Mouse (Mus musculus) heart, embryonic 10.5 days (tissue): Measurements from ENCODE around the gene Galnt7. TPM values are rescaled to one million over a fixed set of nuclear protein-coding genes. Genes with fewer than 3 reads are reported as not detected.

Experiments used
- DNase-seq: peaks from one replicate; pipeline ENCODE4 v3.0.0-alpha.2; 2017; ENCODE audit warnings: low spot score
- H3K27ac ChIP-seq: fragments of 300-500 bp; sonication (generic); 2 replicates; pipeline ENCODE4 v1.5.1; 2016; ENCODE audit warnings: mild to moderate bottlenecking
- H3K27me3 ChIP-seq: fragments of 300-500 bp; sonication (generic); 2 replicates; pipeline ENCODE4 v1.6.1; 2016; ENCODE audit warnings: mild to moderate bottlenecking; ENCODE audit not compliant: poor library complexity, insufficient read depth, severe bottlenecking
- H3K36me3 ChIP-seq: fragments of 300-500 bp; sonication (generic); 2 replicates; pipeline ENCODE4 v1.6.1; 2016; ENCODE audit warnings: mild to moderate bottlenecking, moderate library complexity
- H3K4me1 ChIP-seq: fragments of 300-500 bp; sonication (generic); 2 replicates; pipeline ENCODE4 v1.6.1; 2016; ENCODE audit warnings: mild to moderate bottlenecking
- H3K4me3 ChIP-seq: fragments of 300-500 bp; sonication (generic); 2 replicates; pipeline ENCODE4 v1.5.1; 2016; ENCODE audit warnings: mild to moderate bottlenecking, moderate library complexity
- H3K9me3 ChIP-seq: fragments of 300-500 bp; sonication (generic); 2 replicates; pipeline ENCODE4 v1.6.1; 2016; ENCODE audit warnings: mild to moderate bottlenecking, moderate library complexity
- WGBS: fragments of 180-500 bp; shearing (Covaris S2); methylation state at CpG from one replicate; pipeline ENCODE4 v1.1.7; 2016; 5-methylcytosine and 5-hydroxymethylcytosine counted together
- polyA plus RNA-seq: library from polyadenylated mRNA; unstranded; fragments of >200 nt; fragmentation: Nextera tagmentation; extraction: Ambion mirVana; gene quantifications from 2 replicates; pipeline ENCODE4 v1.2.1, GENCODE M21; 2016

Gene Galnt7
- polyA plus RNA-seq, 1 experiment from 2014 or later, result 16.1 TPM

DNA sequence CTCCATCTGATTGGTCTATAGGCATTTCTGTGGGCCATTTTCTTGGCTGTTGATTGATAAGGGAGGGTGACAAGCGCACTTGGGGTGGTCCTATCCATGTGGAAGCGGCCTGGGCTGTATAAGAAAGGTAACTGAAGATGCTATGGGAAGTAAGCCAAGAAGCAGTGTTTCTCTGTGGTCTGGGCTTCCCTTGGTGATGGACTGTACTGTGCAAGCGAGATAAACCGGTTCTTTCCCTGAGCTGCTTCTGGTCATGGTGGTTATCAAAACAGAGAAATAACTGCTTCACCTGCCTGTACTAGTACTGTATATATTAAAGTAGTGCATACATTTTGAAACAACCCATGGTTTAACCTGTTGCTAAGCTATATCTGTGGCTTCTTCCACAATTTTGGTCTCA, 161.0 kb downstream of the Galnt7 start:
- Histone ChIP-seq H3K4me3 (no peak overlapping the region), H3K27me3 (no peaks in the 10 kb centered on the region), H3K9me3 (no peaks in the 10 kb centered on the region), H3K4me1 (0 out of 2 replicates have a peak, but pooled peaks cover 9% of the 10 kb centered on the region), H3K27ac (no peak overlapping the region), H3K36me3 (peaks cover 10% of the 10 kb centered on the region; the same call in 1 of the 2 replicates)
- no peak for DNase-seq
- 92% methylated on average over 4 of the region's 4 CpGs for WGBS

DNA sequence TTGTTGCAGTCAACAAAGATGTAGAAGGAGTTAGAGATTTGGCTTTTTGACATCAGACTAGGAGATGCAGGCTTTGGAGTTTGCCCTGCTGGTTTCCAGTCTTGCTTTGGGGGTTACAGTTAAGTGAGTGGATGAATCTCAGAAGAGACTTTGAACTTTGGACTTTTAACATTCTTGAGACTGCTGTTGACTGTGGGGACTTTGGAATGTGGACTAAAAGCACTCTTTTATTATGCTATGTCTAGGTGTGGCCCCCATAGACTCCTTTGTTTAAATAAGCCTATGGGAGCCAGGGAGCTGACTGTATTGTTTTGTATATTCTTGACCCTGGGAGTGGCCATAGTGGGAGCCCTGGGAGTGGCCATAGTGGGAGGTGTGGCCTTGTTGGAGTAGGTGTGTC, 162.9 kb downstream of the Galnt7 start:
- H3K4me3 ChIP-seq, result no peak overlapping the region
- no peaks in the 10 kb centered on the region for H3K27me3 ChIP-seq
- no peak for DNase-seq
- peaks cover 16% of the 10 kb centered on the region; the same call in 1 of the 2 replicates for H3K4me1 ChIP-seq
- peaks cover 8% of the 10 kb centered on the region; the same call in 1 of the 2 replicates for H3K36me3 ChIP-seq
- no peak overlapping the region for H3K27ac ChIP-seq
- H3K9me3 ChIP-seq, result no peaks in the 10 kb centered on the region

DNA sequence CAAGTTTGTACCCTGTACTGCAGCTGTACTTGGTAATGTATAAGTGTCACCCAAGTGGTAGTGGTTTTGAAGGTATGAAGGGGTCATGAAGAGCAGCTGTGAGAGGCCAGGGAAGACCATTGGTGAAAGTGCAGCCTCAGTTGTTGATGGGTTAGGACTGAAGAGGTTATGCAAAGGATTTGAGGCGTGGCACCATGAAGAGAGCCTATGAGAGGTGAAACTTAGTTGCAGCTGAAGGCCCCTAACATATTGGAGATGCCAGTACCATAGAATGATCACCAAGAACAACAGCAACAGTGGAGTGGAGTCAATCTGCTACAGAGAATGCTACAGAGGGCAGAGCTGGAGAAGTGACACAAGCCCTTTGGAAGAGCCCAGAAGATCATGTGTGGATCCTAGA, 163.5 kb downstream of the Galnt7 start:
- H3K4me1 ChIP-seq, result peaks cover 16% of the 10 kb centered on the region; the same call in 1 of the 2 replicates
- no peak for DNase-seq
- no peak overlapping the region for H3K4me3 ChIP-seq
- peak overlapping the region; percentile 96 for H3K27ac ChIP-seq
- peaks cover 9% of the 10 kb centered on the region; the same call in 1 of the 2 replicates for H3K36me3 ChIP-seq
- 86% methylated on average over 1 of the region's 1 CpGs for WGBS
- no peaks in the 10 kb centered on the region for H3K27me3 ChIP-seq
- no peaks in the 10 kb centered on the region for H3K9me3 ChIP-seq

DNA sequence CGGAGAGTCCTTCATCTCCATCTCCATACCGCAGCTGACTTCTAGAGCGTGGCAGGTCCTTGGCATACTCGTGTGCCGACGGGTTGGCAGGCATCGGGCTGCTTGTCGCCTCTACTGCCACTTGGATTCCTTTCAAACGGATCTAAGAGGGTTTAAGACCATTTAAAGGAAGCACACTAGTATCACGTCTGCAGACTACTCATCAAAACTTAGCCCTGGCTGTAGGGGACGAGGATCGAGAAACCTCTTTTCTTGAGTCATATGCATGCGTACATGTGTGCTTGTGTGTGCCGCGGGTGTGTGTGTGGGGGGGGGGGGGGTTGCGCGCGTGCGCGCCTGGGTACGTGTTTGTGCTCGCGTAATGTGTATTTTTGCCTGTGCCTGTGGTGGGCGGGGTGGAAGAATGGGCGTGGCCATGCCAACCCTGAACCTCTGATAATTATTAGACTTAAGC, 164.5 kb downstream of the Galnt7 start:
- Histone ChIP-seq H3K9me3 (no peaks in the 10 kb centered on the region), H3K36me3 (peaks cover 13% of the 10 kb centered on the region; the same call in 1 of the 2 replicates), H3K4me1 (peaks cover 16% of the 10 kb centered on the region; the same call in 1 of the 2 replicates), H3K27ac (peak overlapping the region; percentile 96), H3K27me3 (no peaks in the 10 kb centered on the region), H3K4me3 (peak overlapping the region; percentile 92)
- under 1% methylated on average over 25 of the region's 25 CpGs for WGBS
- peak; percentile 94 for DNase-seq

DNA sequence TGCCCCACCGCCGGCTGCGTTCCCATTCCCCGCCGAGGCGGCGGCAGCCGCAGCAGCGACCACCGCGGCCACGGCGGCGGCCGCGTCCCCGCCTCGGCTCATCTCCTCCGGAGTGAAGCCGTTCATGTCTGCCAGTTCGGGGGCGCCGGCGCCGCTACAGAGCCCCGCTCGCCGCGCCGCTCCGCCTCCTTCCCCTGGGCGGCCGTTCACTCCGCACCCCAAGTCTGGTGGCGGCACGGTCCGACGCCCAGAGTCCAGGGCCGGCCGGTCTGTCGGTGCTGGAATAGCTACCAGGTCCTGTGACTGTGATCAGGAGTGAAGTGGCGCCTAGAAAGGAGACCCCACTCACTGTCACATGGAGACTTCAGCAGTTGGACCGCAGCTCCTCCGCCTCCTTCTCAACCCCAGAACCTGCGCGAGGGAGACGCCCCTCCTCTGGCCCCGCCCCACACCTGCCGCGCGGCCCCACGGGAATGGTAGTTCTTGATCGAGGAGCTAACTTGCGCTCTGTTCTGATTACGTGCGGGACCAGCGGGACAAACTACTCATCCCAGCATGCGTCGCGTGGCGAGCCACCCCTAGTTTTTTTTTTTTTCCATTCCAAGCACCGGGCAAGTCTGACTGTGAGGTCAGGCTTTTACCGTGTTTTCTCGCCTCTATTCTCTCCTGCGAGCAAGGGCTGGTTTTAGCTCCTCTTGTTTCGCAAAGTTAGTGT, 165.2 kb downstream of the Galnt7 start, which contains the start of gene Sap30:
Gene Sap30 (minus strand): TSS at position 420 of the 715 bp plus-strand sequence.
- Histone ChIP-seq H3K9me3 (no peaks in the 10 kb centered on the region), H3K27ac (peak within 1 kb of the TSS; percentile 96), H3K4me1 (peaks cover 16% of the 10 kb centered on the region; the same call in 1 of the 2 replicates), H3K4me3 (peak within 1 kb of the TSS; percentile 92), H3K27me3 (no peaks in the 10 kb centered on the region), H3K36me3 (peaks cover 16% of the 10 kb centered on the region)
- WGBS, result under 1% methylated on average over 66 of the region's 66 CpGs
- DNase-seq, result peak; percentile 99

DNA sequence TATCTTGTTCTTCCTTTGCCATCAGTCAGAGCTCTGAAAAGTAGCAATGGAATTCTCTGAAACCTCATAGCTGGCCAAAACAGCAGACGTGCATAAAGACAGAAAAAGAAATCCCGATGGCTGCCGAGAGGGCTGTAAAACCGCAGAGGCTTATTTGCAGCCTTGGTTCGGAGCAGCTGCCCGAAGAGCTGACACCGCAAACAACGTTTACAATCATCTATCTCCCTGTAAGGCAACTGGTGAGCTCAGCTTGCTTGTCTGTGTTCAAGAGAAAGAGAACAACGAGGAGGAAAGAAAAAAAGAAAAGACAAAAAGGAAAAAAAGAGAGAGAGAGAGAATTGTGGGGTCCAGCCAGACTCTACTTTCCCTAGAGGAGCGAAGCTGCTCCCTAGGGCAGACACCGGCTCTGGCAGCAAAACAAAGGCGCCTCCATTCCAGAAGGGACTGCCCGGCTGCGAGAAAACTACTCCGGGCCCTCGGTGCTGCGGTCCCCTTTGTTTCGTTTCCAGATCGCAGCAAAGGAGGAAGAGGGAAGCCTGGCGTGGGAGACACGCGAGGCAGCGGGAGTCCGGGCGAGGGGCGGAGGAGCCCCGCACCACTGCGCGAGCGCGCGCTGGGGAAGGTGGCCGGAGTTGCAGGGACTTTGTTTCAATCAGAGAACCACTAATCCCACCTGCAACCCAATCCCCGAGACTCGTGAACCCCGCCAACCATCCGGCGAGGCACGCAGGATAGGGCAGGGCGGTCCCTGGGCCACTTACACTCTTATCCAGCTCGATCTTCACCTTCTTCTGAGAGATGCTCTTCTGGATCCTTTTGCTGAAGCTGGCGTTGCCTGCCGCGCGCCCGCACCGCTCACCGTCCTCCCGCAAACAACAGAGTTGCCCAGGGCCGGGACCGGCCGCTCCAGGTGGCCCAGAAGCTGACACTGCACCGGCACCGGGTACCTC, 166.1 kb downstream of the Galnt7 start:
- H3K36me3 ChIP-seq, result peaks cover 24% of the 10 kb centered on the region
- peak overlapping the region; percentile 92 for H3K4me3 ChIP-seq
- H3K9me3 ChIP-seq, result no peaks in the 10 kb centered on the region
- peaks cover 16% of the 10 kb centered on the region; the same call in 1 of the 2 replicates for H3K4me1 ChIP-seq
- peak overlapping the region; percentile 96 for H3K27ac ChIP-seq
- H3K27me3 ChIP-seq, result no peaks in the 10 kb centered on the region
- WGBS, result under 1% methylated on average over 54 of the region's 54 CpGs
- peak; percentile 84 for DNase-seq

DNA sequence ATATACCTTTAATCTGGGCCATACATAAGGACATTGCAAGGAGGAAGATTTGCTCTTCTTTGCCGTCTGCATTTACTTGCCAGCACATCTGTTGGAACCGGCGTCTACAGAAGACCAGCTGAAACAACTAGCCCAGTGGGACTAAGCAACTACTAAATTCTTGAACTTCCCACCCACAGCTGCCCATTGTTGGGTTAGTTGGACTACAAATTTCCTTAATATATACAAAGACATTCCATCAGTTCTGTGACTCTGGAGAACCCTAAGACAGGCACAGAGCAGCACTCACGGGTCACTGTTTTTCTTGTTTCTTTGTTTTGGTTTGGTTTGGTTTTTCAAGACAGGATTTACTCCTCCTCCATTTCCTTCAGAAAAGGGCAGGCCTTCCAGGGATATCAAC, 172.2 kb downstream of the Galnt7 start:
- Histone ChIP-seq H3K36me3 (peaks cover 32% of the 10 kb centered on the region), H3K4me1 (peaks cover 4% of the 10 kb centered on the region; the same call in 1 of the 2 replicates), H3K27me3 (no peaks in the 10 kb centered on the region), H3K27ac (no peak overlapping the region), H3K9me3 (no peaks in the 10 kb centered on the region), H3K4me3 (no peak overlapping the region)
- no peak for DNase-seq
- WGBS, result 84% methylated on average over 4 of the region's 4 CpGs

DNA sequence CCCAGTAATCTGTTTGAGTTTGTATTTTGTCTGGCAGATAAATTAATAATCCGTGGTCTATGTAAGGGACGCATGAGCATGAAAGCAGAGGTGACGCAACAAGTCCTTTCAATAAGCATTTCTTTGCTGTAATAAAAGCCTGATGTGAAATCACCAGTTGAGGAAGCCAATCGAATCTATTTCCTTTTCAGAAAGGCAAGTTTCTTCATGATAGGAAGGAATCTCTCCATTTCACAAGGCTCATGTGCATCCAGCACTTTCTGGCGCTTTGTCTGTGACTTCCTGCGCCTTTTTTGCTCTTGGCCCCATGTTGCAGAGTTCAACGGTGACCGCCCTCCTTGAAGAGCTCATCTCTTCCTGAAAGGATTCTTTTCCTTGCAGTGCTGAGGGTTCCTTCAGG, 173.1 kb downstream of the Galnt7 start:
- Histone ChIP-seq H3K27me3 (no peaks in the 10 kb centered on the region), H3K36me3 (peaks cover 30% of the 10 kb centered on the region), H3K27ac (no peak overlapping the region), H3K9me3 (no peaks in the 10 kb centered on the region), H3K4me3 (no peak overlapping the region), H3K4me1 (no peaks in the 10 kb centered on the region)
- DNase-seq, result no peak
- WGBS, result 90% methylated on average over 8 of the region's 8 CpGs

DNA sequence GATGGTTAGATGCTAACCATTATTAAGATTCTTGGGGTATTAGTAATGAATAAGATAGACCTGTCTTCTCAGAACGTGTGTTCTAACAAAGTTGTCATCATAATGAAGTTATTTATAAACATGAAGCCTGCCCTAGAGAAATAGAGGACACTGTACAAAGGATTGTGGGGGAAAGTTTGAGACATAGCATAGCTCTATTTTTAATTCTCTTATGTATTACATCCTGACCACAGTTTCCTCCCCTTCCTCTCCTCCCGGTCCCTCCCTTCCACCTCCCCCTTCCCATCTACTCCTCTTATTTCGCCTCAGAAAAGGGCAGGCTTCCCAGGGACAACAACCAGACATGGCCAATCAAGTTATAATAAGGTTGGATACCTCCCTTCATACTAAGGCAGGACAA, 174.4 kb downstream of the Galnt7 start:
- H3K4me1 ChIP-seq, result no peaks in the 10 kb centered on the region
- H3K36me3 ChIP-seq, result peaks cover 20% of the 10 kb centered on the region
- no peak overlapping the region for H3K27ac ChIP-seq
- H3K9me3 ChIP-seq, result no peaks in the 10 kb centered on the region
- 71% methylated on average over 3 of the region's 3 CpGs for WGBS
- H3K27me3 ChIP-seq, result no peaks in the 10 kb centered on the region
- no peak overlapping the region for H3K4me3 ChIP-seq
- DNase-seq, result peak; percentile 7

Other genes with a start within 250 kb of the Galnt7 start
- gene Scrg1, start 197.1 kb downstream of the Galnt7 start, polyA plus RNA-seq, result 0.20 and 0.21 TPM in 2 replicates
- gene Sap30, start 165.2 kb downstream of the Galnt7 start, polyA plus RNA-seq, result 45.3 and 66.4 TPM in 2 replicates
- 284 and 384 TPM in 2 replicates for gene Hmgb2, start 141.1 kb downstream of the Galnt7 start, polyA plus RNA-seq